Mouse (Mus musculus) heart, embryonic 16.5 days (tissue): Measurements from ENCODE around the gene 2510039O18Rik. TPM values are rescaled to one million over a fixed set of nuclear protein-coding genes. Genes with fewer than 3 reads are reported as not detected.

ENCODE experiments used
- ATAC-seq: fragments of 200-750 bp; cut with Nextera tagmentation; replicated peaks from 2 replicates; pipeline ENCODE4 v1.8.0; 2017; ENCODE audit warnings: moderate number of reproducible peaks; ENCODE audit not compliant: insufficient read depth, low FRiP score; ENCODE audit errors: extremely low read depth
- H3K27ac ChIP-seq: fragments of 300-500 bp; sonication (generic); 2 replicates; pipeline ENCODE4 v1.5.1; 2014; ENCODE audit warnings: mild to moderate bottlenecking, low read length, control low read depth, moderate library complexity
- H3K27me3 ChIP-seq: fragments of 300-500 bp; sonication (generic); 2 replicates; pipeline ENCODE4 v1.6.1; 2014; ENCODE audit warnings: low read length, mixed read lengths; ENCODE audit not compliant: control insufficient read depth, insufficient read depth
- H3K36me3 ChIP-seq: fragments of 300-500 bp; sonication (generic); 2 replicates; pipeline ENCODE4 v1.6.1; 2014; ENCODE audit not compliant: control insufficient read depth, insufficient read depth
- H3K4me1 ChIP-seq: fragments of 300-500 bp; sonication (generic); 2 replicates; pipeline ENCODE4 v1.6.1; 2014; ENCODE audit warnings: low read length, mixed read lengths; ENCODE audit not compliant: control insufficient read depth, insufficient read depth
- H3K4me2 ChIP-seq: fragments of 300-500 bp; sonication (generic); 2 replicates; pipeline ENCODE4 v1.6.1; 2014; ENCODE audit warnings: low read depth, mild to moderate bottlenecking, control low read depth, low read length
- H3K4me3 ChIP-seq: fragments of 300-500 bp; sonication (generic); 2 replicates; pipeline ENCODE4 v1.5.1; 2014; ENCODE audit warnings: mild to moderate bottlenecking, control low read depth, low read length
- H3K9ac ChIP-seq: fragments of 300-500 bp; sonication (generic); 2 replicates; pipeline ENCODE4 v1.6.1; 2014; ENCODE audit warnings: low read length, control low read depth
- H3K9me3 ChIP-seq: fragments of 300-500 bp; sonication (generic); replicated peaks from 2 replicates; pipeline ENCODE4 v1.6.1; 2016; ENCODE audit warnings: low read length; ENCODE audit not compliant: control insufficient read depth
- WGBS: fragments of 180-500 bp; shearing (Covaris S2); extraction: QIAGEN DNeasy Blood & Tissue Kit; methylation state at CpG from one replicate; pipeline ENCODE4 v1.1.7; 2014; 5-methylcytosine and 5-hydroxymethylcytosine counted together
- polyA plus RNA-seq: library from polyadenylated mRNA; unstranded; fragments of >200 nt; fragmentation: Nextera tagmentation; extraction: Ambion mirVana; gene quantifications from 2 replicates; pipeline ENCODE4 v1.2.1, GENCODE M21; 2015

Gene 2510039O18Rik
- polyA plus RNA-seq, 1 experiment from 2014 or later = 12.1 TPM

- H3K9ac ChIP-seq = peak overlapping the region; percentile 84
- H3K4me1 ChIP-seq = peaks cover 45% of the 10 kb centered on the region
- WGBS = 5% methylated on average over 84 of the region's 88 CpGs
- H3K27ac ChIP-seq = peak overlapping the region; percentile 75
- no peaks in the 10 kb centered on the region for H3K27me3 ChIP-seq
- peak overlapping the region; percentile 94 for H3K4me2 ChIP-seq
- H3K36me3 ChIP-seq = peaks cover 25% of the 10 kb centered on the region
- no peaks in the 10 kb centered on the region for H3K9me3 ChIP-seq
- H3K4me3 ChIP-seq = peak overlapping the region; percentile 72
- ATAC-seq = peak; percentile 20
Measured at GRCm38 (mm10) chr4:147941045-147942020, 638 bp downstream of the 2510039O18Rik start.

GRCm38 (mm10) chr4:147943005-147943404 lies 2.3 kb downstream of the 2510039O18Rik start:
- Histone ChIP-seq H3K4me1 (peaks cover 38% of the 10 kb centered on the region), H3K4me2 (peak overlapping the region; percentile 3; the same call in 1 of the 2 replicates)
- ATAC-seq = no peak

GRCm38 (mm10) chr4:147947511-147947910 lies 6.8 kb downstream of the 2510039O18Rik start:
- peaks cover 6% of the 10 kb centered on the region for H3K4me1 ChIP-seq
- H3K4me2 ChIP-seq = no peak overlapping the region
- H3K4me3 ChIP-seq = no peak overlapping the region
- H3K9me3 ChIP-seq = no peaks in the 10 kb centered on the region
- WGBS = 71% methylated on average over 2 of the region's 2 CpGs
- peaks cover 40% of the 10 kb centered on the region for H3K36me3 ChIP-seq
- ATAC-seq = no peak
- H3K9ac ChIP-seq = no peak overlapping the region
- H3K27ac ChIP-seq = no peak overlapping the region
- H3K27me3 ChIP-seq = no peaks in the 10 kb centered on the region

More at GRCm38 (mm10) chr4:147943005-147943404, 2.3 kb downstream of the 2510039O18Rik start:
- H3K4me3 ChIP-seq = no peak overlapping the region
- no peaks in the 10 kb centered on the region for H3K27me3 ChIP-seq
- H3K9ac ChIP-seq = no peak overlapping the region
- H3K9me3 ChIP-seq = no peaks in the 10 kb centered on the region
- WGBS = 88% methylated on average over 1 of the region's 1 CpGs
- no peak overlapping the region for H3K27ac ChIP-seq
- H3K36me3 ChIP-seq = peaks cover 36% of the 10 kb centered on the region

- H3K9ac ChIP-seq = no peak overlapping the region
- no peak overlapping the region for H3K4me3 ChIP-seq
- peaks cover 2% of the 10 kb centered on the region; the same call in 1 of the 2 replicates for H3K36me3 ChIP-seq
- H3K27ac ChIP-seq = no peak overlapping the region
- no peaks in the 10 kb centered on the region for H3K9me3 ChIP-seq
- WGBS = 11% methylated on average over 4 of the region's 4 CpGs
- ATAC-seq = peak; percentile 28; the same call in 1 of the 2 replicates
- H3K27me3 ChIP-seq = no peaks in the 10 kb centered on the region
- H3K4me1 ChIP-seq = no peaks in the 10 kb centered on the region
- no peak overlapping the region for H3K4me2 ChIP-seq
Measured at GRCm38 (mm10) chr4:147953590-147953989, 12.9 kb downstream of the 2510039O18Rik start.

- 37% methylated on average over 11 of the region's 11 CpGs for WGBS
- H3K4me2 ChIP-seq = no peak overlapping the region
Measured at GRCm38 (mm10) chr4:147957141-147957540, 16.4 kb downstream of the 2510039O18Rik start.

GRCm38 (mm10) chr4:147959881-147960831 lies 19.5 kb downstream of the 2510039O18Rik start:
- Histone ChIP-seq H3K27ac (no peak overlapping the region), H3K36me3 (no peaks in the 10 kb centered on the region), H3K27me3 (no peaks in the 10 kb centered on the region), H3K4me2 (no peak overlapping the region), H3K9me3 (no peaks in the 10 kb centered on the region), H3K4me1 (peaks cover 10% of the 10 kb centered on the region; the same call in 1 of the 2 replicates), H3K4me3 (no peak overlapping the region), H3K9ac (no peak overlapping the region)
- ATAC-seq = peak; percentile 75
- WGBS = 27% methylated on average over 6 of the region's 6 CpGs

More at GRCm38 (mm10) chr4:147957141-147957540, 16.4 kb downstream of the 2510039O18Rik start:
- Histone ChIP-seq H3K9ac (no peak overlapping the region), H3K9me3 (no peaks in the 10 kb centered on the region), H3K36me3 (no peaks in the 10 kb centered on the region), H3K4me1 (no peaks in the 10 kb centered on the region), H3K27me3 (no peaks in the 10 kb centered on the region), H3K4me3 (no peak overlapping the region), H3K27ac (no peak overlapping the region)
- no peak for ATAC-seq

- Histone ChIP-seq H3K9ac (no peak overlapping the region), H3K9me3 (no peaks in the 10 kb centered on the region), H3K36me3 (no peaks in the 10 kb centered on the region), H3K4me3 (no peak overlapping the region), H3K4me1 (peaks cover 18% of the 10 kb centered on the region), H3K27me3 (no peaks in the 10 kb centered on the region), H3K4me2 (no peak overlapping the region), H3K27ac (peak overlapping the region; percentile 74)
- ATAC-seq = no peak
- WGBS = 35% methylated on average over 6 of the region's 6 CpGs
Measured at GRCm38 (mm10) chr4:147962781-147963180, 22.1 kb downstream of the 2510039O18Rik start.

- Histone ChIP-seq H3K4me3 (no peak overlapping the region), H3K9ac (0 out of 2 replicates have a peak overlapping the region, but pooled peaks have one; percentile 48), H3K36me3 (no peaks in the 10 kb centered on the region), H3K4me1 (peaks cover 18% of the 10 kb centered on the region), H3K9me3 (no peaks in the 10 kb centered on the region), H3K27me3 (no peaks in the 10 kb centered on the region), H3K4me2 (peak overlapping the region; percentile 38; the same call in 1 of the 2 replicates), H3K27ac (peak overlapping the region; percentile 74)
- WGBS = 52% methylated on average over 15 of the region's 15 CpGs
- ATAC-seq = peak; percentile 46
Measured at GRCm38 (mm10) chr4:147963623-147964022, 22.9 kb downstream of the 2510039O18Rik start.
